In genomic region chr9:72699702-72700101, GRCm38 (mm10) we compare ENCODE assay signal across 8 mouse cellular contexts. TPM values are rescaled to one million over a fixed set of nuclear protein-coding genes. Genes with fewer than 3 reads are reported as not detected.
DNase-seq lines count a peak whose midpoint lies in the region; ATAC-seq and TF ChIP-seq lines count a peak whose summit lies in the region.

No protein-coding gene starts in this region.

- TF ChIP-seq CTCF in layer of hippocampus, adult 2 months (conservative IDR thresholded peaks at IDR 0.05), result no peak
- TF ChIP-seq CTCF in cerebellum, adult 2 months (IDR thresholded peaks at IDR 0.05; ENCODE audit: borderline replicate concordance, insufficient read depth, low read depth, low read length), result no peak
- no peak for TF ChIP-seq CTCF in liver, postnatal 0 days (IDR thresholded peaks at IDR 0.05; ENCODE audit: low read depth)

- 11% methylated on average over 3 of the region's 3 CpGs for WGBS in cerebellum, adult 2 months
- 41% methylated on average over 3 of the region's 3 CpGs for WGBS in liver, postnatal 0 days (ENCODE audit: insufficient replicate concordance)

- no peak for TF ChIP-seq POLR2A in cerebellum, adult 2 months (IDR thresholded peaks at IDR 0.05; ENCODE audit: borderline replicate concordance, insufficient read depth, low read length)

- no peaks in the 10 kb centered on the region for H3K27me3 ChIP-seq in cerebellum, adult 2 months (ENCODE audit: control insufficient read depth, insufficient read depth, low read length)
- no peaks in the 10 kb centered on the region for H3K27me3 ChIP-seq in liver, postnatal 0 days (ENCODE audit: insufficient read depth, low read length)

- DNase-seq in layer of hippocampus, adult 2 months (ENCODE audit: low spot score in 2 of 2), result no peak
- no peak for DNase-seq in layer of hippocampus, adult 18-20 months (ENCODE audit: low spot score in 2 of 2)
- peak; percentile 56 to 62 for DNase-seq in cerebellum, adult 2 months
- DNase-seq in heart, adult 9 months (ENCODE audit: low spot score in 2 of 2), result peak; percentile 42 to 66
- DNase-seq in liver, postnatal 0 days, result peak; percentile 69
- DNase-seq in layer of hippocampus, adult 9-11 months, result no peak
- DNase-seq in thymus, postnatal 36 days, result no peak
- DNase-seq in layer of hippocampus, adult 9-10 months (ENCODE audit: low spot score), result no peak

- TF ChIP-seq EP300 in liver, postnatal 0 days (IDR thresholded peaks at IDR 0.05; ENCODE audit: low read depth), result peak; percentile 76

- no peak overlapping the region for H3K4me2 ChIP-seq in liver, postnatal 0 days (ENCODE audit: low read depth, low read length)

- H3K4me1 ChIP-seq in cerebellum, adult 2 months (ENCODE audit: control insufficient read depth, insufficient read depth, low read length), result peaks cover 19% of the 10 kb centered on the region
- peaks cover 27% of the 10 kb centered on the region for H3K4me1 ChIP-seq in liver, postnatal 0 days (ENCODE audit: insufficient read depth)

- ATAC-seq in liver, postnatal 0 days, result peak; percentile 95

- no peak overlapping the region for H3K4me3 ChIP-seq in layer of hippocampus, adult 2 months
- H3K4me3 ChIP-seq in cerebellum, adult 2 months (replicated peaks; ENCODE audit: insufficient read depth, low read depth, low read length), result no peak overlapping the region
- H3K4me3 ChIP-seq in liver, postnatal 0 days (ENCODE audit: low read depth, low read length), result no peak overlapping the region

- no peak overlapping the region for H3K9ac ChIP-seq in liver, postnatal 0 days (replicated peaks)

- H3K36me3 ChIP-seq in liver, postnatal 0 days (replicated peaks; ENCODE audit: insufficient read depth, low read length), result peaks cover 47% of the 10 kb centered on the region

- H3K27ac ChIP-seq in layer of hippocampus, adult 2 months, result peak overlapping the region; percentile 40; the same call in 1 of the 2 replicates
- H3K27ac ChIP-seq in cerebellum, adult 2 months (ENCODE audit: insufficient read depth, low read length), result peak overlapping the region; percentile 49
- peak overlapping the region; percentile 23; the same call in 1 of the 2 replicates for H3K27ac ChIP-seq in liver, postnatal 0 days (ENCODE audit: low read depth)

- H3K9me3 ChIP-seq in liver, postnatal 0 days (ENCODE audit: low read length), result no peaks in the 10 kb centered on the region

RNA-seq across cellular contexts. Expression of gene Nedd4, which starts 37.6 kb away (rescaled TPM):
- 100 to 1,000 TPM; 298 to 301 TPM for total RNA-seq in layer of hippocampus, adult 2 months (2021)
- 100 to 1,000 TPM; 283 to 296 TPM for total RNA-seq in layer of hippocampus, adult 18-20 months (2021)
- polyA plus RNA-seq in cerebellum, adult 2 months (2012; rRNA removed), result 248 and 269 TPM in 2 replicates
- polyA plus RNA-seq in liver, postnatal 0 days (2015; fragmentation: Nextera tagmentation; extraction: Ambion mirVana), result 56.7 and 70.3 TPM in 2 replicates

Comparison
In these comparisons a context has a peak if more than half of its experiments do, and no peak if none do; other contexts are left out.
1. DNase-seq: peak in cerebellum, adult 2 months (2 of 2), heart, adult 9 months (2 of 2) and liver, postnatal 0 days (single experiment); none in layer of hippocampus, adult 2 months (0 of 2), layer of hippocampus, adult 18-20 months (0 of 2), layer of hippocampus, adult 9-11 months (single experiment), thymus, postnatal 36 days (0 of 2) and layer of hippocampus, adult 9-10 months (single experiment).
2. Peak in every context shown above with its lines, with median percentiles within 50 percentile points of each other: H3K27ac ChIP-seq.